Mouse (Mus musculus) midbrain, embryonic 11.5 days (tissue): ENCODE data around the gene Mydgf. TPM values are rescaled to one million over a fixed set of nuclear protein-coding genes. Genes with fewer than 3 reads are reported as not detected.

Experiments used
- ATAC-seq: fragments of 200-750 bp; cut with Nextera tagmentation; 2 replicates; pipeline ENCODE4 v1.8.0; 2017; ENCODE audit warnings: moderate TSS enrichment, moderate library complexity; ENCODE audit not compliant: low FRiP score
- DNase-seq: peaks from one replicate; pipeline ENCODE4 v3.0.0; 2015; ENCODE audit warnings: low spot score; ENCODE audit errors: missing footprints
- H3K27ac ChIP-seq: fragments of 300-500 bp; sonication (generic); 2 replicates; pipeline ENCODE4 v1.5.1; 2014; ENCODE audit warnings: low read depth, low read length
- H3K27me3 ChIP-seq: fragments of 300-500 bp; sonication (generic); 2 replicates; pipeline ENCODE4 v1.6.1; 2014; ENCODE audit warnings: mild to moderate bottlenecking, low read length, moderate library complexity, mixed read lengths; ENCODE audit not compliant: control insufficient read depth, insufficient read depth
- H3K36me3 ChIP-seq: fragments of 300-500 bp; sonication (generic); 2 replicates; pipeline ENCODE4 v1.6.1; 2014; ENCODE audit warnings: mild to moderate bottlenecking, low read length, moderate library complexity, mixed read lengths; ENCODE audit not compliant: control insufficient read depth, insufficient read depth
- H3K4me1 ChIP-seq: fragments of 300-500 bp; sonication (generic); 2 replicates; pipeline ENCODE4 v1.6.1; 2014; ENCODE audit warnings: low read length; ENCODE audit not compliant: control insufficient read depth, insufficient read depth
- H3K4me2 ChIP-seq: fragments of 300-500 bp; sonication (generic); 2 replicates; pipeline ENCODE4 v1.6.1; 2014; ENCODE audit warnings: mild to moderate bottlenecking, moderate library complexity
- H3K4me3 ChIP-seq: fragments of 300-500 bp; sonication (generic); 2 replicates; pipeline ENCODE4 v1.5.1; 2014; ENCODE audit warnings: low read depth, low read length
- H3K9ac ChIP-seq: fragments of 300-500 bp; sonication (generic); 2 replicates; pipeline ENCODE4 v1.6.1; 2014; ENCODE audit warnings: low read length
- H3K9me3 ChIP-seq: fragments of 300-500 bp; sonication (generic); 2 replicates; pipeline ENCODE4 v1.6.1; 2016; ENCODE audit warnings: low read length; ENCODE audit not compliant: control insufficient read depth
- whole genome bisulfite sequencing: fragments of 180-500 bp; shearing (Covaris S2); extraction: QIAGEN DNeasy Blood & Tissue Kit; methylation state at CpG from one replicate; pipeline ENCODE4 v1.1.7; 2014; 5-methylcytosine and 5-hydroxymethylcytosine counted together
- polyA plus RNA-seq: library from polyadenylated mRNA; unstranded; fragments of >200 nt; fragmentation: Nextera tagmentation; extraction: Ambion mirVana; gene quantifications from 2 replicates; pipeline ENCODE4 v1.2.1, GENCODE M21; 2014

The Mydgf gene
- polyA plus RNA-seq, 1 experiment from 2014 or later: 57.7 TPM

DNA sequence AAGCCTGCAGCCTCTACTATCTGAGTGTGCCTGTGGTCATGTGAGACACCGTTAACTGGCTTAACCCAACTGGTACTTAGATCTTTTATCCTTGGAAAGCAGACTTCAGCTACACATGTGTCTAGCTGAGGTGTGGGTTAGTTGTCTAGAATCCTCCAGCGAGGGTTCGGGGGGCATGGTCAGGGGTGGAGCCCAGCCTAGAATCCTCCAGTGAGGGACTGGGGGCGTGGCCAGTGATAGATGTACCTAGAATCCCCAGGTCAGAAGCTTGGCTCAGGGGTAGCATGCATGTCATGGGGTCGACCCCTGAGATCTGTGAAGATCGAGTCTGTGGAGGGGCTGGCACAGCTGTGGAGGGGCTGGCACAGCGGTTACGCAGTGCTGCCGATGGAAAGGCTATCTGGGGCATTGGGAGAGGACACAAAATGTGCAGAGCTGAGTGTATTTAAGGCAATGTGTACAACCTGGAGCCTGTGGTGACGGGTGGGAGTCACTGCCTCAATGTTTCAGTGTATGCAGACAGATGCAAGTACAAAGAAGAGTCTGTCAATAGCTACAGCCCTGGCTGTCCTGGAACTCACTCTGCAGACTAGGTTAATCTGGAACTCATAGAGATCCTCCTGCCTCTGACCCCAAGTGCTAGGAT lies 10.2 kb downstream of the Mydgf start:
- Histone ChIP-seq H3K36me3 (peaks cover 16% of the 10 kb centered on the region), H3K27ac (no peak overlapping the region), H3K9me3 (no peaks in the 10 kb centered on the region), H3K4me2 (no peak overlapping the region), H3K4me1 (peaks cover 12% of the 10 kb centered on the region), H3K27me3 (no peaks in the 10 kb centered on the region), H3K4me3 (no peak overlapping the region), H3K9ac (no peak overlapping the region)
- no peak for ATAC-seq
- WGBS: 61% methylated on average over 10 of the region's 10 CpGs
- no peak for DNase-seq

DNA sequence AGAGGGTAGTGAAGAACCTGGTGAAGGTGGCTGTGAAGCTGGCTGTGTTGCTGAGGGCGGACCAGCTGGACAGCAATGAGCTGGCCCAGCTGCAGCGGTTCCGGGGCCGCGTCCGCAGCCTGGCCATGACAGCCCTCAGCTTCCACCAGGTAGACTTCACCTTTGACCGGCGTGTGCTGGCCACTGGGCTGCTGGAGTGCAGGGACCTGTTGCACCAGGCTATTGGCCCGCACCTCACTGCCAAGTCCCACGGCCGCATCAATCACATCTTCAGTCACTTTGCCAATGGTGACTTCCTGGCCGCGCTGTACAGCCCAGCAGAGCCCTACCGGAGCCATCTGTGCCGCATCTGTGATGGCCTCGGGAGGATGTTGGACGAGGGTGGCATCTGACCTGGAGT lies 11.8 kb downstream of the Mydgf start:
- peaks cover 3% of the 10 kb centered on the region for H3K36me3 ChIP-seq
- no peak for DNase-seq
- no peak overlapping the region for H3K4me3 ChIP-seq
- no peak for ATAC-seq
- H3K4me2 ChIP-seq: no peak overlapping the region
- WGBS: 94% methylated on average over 17 of the region's 17 CpGs
- H3K9ac ChIP-seq: no peak overlapping the region
- no peaks in the 10 kb centered on the region for H3K27me3 ChIP-seq
- no peaks in the 10 kb centered on the region for H3K9me3 ChIP-seq
- H3K27ac ChIP-seq: no peak overlapping the region
- peaks cover 12% of the 10 kb centered on the region for H3K4me1 ChIP-seq

DNA sequence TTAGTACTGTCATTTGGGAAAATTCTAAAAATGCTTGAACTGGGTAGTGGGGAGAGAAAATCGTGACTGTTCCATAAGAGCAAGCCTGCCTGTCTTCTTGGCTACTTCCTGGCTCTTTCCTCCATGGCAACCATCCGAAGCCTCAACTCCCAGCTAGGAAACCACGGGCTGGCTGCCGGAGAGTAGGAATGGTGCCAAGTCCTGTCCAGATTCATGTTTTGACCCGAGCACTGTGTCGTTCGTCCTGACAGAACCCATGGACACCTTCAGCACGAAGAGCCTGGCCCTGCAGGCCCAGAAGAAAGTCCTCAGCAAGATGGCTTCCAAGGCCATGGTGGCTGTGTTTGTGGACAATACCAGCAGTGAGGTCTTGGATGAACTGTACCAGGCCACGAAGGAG lies 12.3 kb downstream of the Mydgf start:
- Histone ChIP-seq H3K4me3 (no peak overlapping the region), H3K4me1 (peaks cover 12% of the 10 kb centered on the region), H3K4me2 (no peak overlapping the region), H3K9me3 (no peaks in the 10 kb centered on the region), H3K9ac (no peak overlapping the region), H3K27me3 (no peaks in the 10 kb centered on the region), H3K36me3 (no peaks in the 10 kb centered on the region), H3K27ac (no peak overlapping the region)
- no peak for ATAC-seq
- 90% methylated on average over 9 of the region's 9 CpGs for WGBS
- DNase-seq: no peak

DNA sequence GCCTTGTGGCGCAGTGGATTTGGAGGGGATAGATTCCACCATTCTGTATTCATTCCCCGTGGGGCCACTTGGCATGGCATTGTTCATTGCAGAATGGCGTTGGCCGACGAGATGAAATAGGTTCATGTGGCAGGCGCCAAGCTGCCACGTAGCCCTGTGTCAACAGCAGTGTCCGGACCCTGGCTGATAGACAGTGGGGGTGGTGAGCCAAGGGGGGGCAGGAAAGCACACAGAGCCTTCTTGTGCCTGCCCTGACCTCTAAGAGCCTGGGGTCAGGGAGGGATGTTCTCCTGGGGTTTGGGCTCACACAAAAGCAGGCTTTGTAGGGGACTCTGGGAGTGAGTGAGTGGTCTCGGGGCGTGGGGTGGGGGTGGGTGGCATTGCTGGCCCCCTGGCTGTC lies 13.1 kb downstream of the Mydgf start:
- WGBS: 33% methylated on average over 10 of the region's 10 CpGs
- Histone ChIP-seq H3K4me2 (no peak overlapping the region), H3K9ac (peak overlapping the region; percentile 17), H3K27me3 (no peaks in the 10 kb centered on the region), H3K9me3 (no peaks in the 10 kb centered on the region), H3K4me3 (no peak overlapping the region), H3K36me3 (no peaks in the 10 kb centered on the region), H3K4me1 (peaks cover 12% of the 10 kb centered on the region), H3K27ac (peak overlapping the region; percentile 59; the same call in 1 of the 2 replicates)
- DNase-seq: no peak
- peak; percentile 60 for ATAC-seq

DNA sequence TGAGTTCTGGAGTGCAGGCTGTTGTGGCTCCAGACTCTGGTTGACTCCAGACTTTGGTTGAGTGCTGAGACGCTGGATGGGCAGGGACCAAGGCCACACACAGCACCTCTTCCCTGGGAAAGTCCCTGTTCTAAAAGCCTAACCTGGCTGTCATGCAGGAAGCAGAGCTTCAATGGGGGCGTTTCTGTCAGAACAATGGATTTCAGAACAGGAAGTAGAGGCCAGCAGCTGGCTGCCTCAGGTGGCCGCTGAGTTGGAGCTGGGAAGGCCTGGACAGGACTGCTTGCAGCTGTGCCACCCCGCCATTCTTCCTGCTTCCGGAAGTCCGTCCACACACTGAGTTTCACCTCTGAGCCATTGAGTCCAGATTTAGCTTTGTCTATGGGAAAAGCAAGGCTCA lies 13.9 kb downstream of the Mydgf start:
- ATAC-seq: no peak
- H3K4me1 ChIP-seq: peaks cover 12% of the 10 kb centered on the region
- no peak overlapping the region for H3K4me3 ChIP-seq
- H3K4me2 ChIP-seq: no peak overlapping the region
- no peak for DNase-seq
- H3K9me3 ChIP-seq: no peaks in the 10 kb centered on the region
- H3K27ac ChIP-seq: peak overlapping the region; percentile 59; the same call in 1 of the 2 replicates
- H3K9ac ChIP-seq: no peak overlapping the region
- H3K36me3 ChIP-seq: no peaks in the 10 kb centered on the region
- WGBS: 79% methylated on average over 6 of the region's 6 CpGs
- no peaks in the 10 kb centered on the region for H3K27me3 ChIP-seq

DNA sequence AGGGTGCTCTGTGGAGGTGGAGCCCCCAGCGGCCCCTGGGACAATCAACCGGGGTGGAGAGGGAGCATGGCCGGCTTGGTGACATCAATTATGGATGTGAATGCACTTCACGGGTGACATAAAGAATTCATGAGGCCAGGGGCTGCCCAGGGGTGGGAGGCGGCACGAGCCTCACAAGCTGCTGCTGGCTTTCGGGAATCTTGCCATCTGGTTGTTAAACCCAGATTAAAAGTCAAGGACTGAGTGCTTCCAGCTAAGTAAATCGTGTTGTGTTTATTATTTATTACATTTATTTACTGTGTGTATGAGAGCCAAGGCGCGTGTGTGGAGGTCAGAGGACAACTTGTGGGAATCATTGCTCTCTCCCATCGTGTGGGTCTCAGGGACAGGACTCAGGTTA lies 18.0 kb downstream of the Mydgf start:
- DNase-seq (peak; percentile 35), ATAC-seq (no peak)
- Histone ChIP-seq H3K4me2 (no peak overlapping the region), H3K9ac (no peak overlapping the region), H3K4me1 (peaks cover 19% of the 10 kb centered on the region), H3K27me3 (peaks cover 6% of the 10 kb centered on the region; the same call in 1 of the 2 replicates), H3K9me3 (no peaks in the 10 kb centered on the region), H3K4me3 (no peak overlapping the region), H3K36me3 (no peaks in the 10 kb centered on the region), H3K27ac (no peak overlapping the region)
- 60% methylated on average over 11 of the region's 11 CpGs for WGBS

DNA sequence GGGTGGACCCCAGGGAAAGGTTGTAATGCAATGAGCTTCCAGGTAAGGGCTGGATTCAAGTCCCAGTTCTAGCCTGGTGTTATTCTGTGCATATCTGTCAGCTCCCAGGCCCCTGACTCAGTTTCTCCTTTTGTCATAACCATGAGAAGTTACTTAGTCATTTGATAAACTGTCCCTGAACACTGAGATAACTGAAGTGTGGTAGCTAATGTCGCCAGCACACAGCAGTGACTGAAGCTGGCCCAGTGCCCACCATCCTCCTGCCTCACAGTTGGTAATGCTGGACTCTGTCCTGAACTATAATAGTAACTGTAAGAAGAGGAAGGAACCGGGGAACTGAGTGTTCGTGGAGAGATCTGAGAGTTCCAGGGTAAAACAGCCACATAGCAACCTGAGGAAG lies 19.2 kb downstream of the Mydgf start:
- Histone ChIP-seq H3K27ac (no peak overlapping the region), H3K4me1 (peaks cover 11% of the 10 kb centered on the region), H3K4me3 (no peak overlapping the region), H3K9me3 (no peaks in the 10 kb centered on the region), H3K9ac (no peak overlapping the region), H3K4me2 (no peak overlapping the region), H3K27me3 (peaks cover 6% of the 10 kb centered on the region; the same call in 1 of the 2 replicates), H3K36me3 (no peaks in the 10 kb centered on the region)
- ATAC-seq (no peak), DNase-seq (no peak)
- WGBS: 85% methylated on average over 3 of the region's 3 CpGs

DNA sequence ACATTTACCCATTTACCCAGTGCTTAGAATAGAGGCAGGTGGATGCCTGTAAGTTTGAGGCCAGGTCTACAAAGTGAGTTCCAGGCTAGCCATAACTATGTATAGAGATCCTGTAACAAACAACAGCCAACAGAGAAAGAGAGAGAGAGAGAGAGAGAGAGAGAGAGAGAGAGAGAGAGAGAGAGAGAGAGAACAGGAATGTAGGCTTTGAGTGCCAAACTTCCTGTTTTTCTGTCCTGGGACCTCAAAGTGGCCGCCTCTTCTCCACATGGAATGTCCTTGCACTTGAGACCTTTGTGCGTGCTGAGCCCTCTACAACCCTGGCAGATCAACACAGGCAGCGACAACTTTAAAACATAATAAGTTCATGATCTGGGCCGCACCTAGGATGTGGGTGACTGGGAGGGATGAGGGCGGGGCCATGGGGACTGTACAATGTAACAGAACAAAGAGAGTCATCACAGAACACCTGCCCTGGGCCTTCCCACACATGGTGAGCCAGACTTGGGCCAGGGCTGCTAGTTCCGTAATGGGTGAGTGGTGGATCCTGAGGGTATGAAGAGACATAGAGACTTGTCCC lies 20.1 kb downstream of the Mydgf start:
- 84% methylated on average over 6 of the region's 6 CpGs for WGBS
- Histone ChIP-seq H3K4me2 (no peak overlapping the region), H3K4me3 (no peak overlapping the region), H3K9ac (no peak overlapping the region), H3K36me3 (no peaks in the 10 kb centered on the region), H3K27ac (no peak overlapping the region), H3K4me1 (peaks cover 11% of the 10 kb centered on the region), H3K27me3 (peaks cover 6% of the 10 kb centered on the region; the same call in 1 of the 2 replicates), H3K9me3 (no peaks in the 10 kb centered on the region)
- DNase-seq (no peak), ATAC-seq (no peak)

DNA sequence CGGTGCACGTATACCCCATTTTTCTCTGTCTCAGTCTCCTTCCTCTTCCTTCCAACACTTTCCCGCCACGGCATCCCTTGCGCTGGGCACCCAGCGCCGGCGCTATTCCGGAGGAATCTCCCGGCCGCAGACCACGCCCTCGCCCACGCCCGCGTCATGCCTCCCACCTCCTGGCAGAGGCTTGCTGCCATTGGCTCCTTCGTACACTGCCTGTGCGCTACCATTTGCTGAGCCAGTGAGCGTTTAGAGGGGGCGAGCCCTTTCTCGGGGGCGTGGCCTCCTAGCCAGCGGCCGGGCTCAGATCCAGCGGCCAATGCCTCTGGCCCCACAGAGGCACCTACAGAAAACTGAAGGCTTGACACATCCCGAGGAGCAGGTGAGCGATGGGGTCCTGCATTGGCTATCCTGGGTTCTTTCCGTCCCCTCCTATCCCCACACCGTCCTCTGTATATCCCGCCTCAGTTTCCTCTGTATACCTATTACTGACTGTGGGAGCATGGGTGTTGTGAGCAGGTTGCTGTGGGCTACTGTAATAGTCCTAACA lies 21.4 kb downstream of the Mydgf start, which contains the start of gene Tnfaip8l1:
Gene Tnfaip8l1 (plus strand): TSS at position 247 of the 544 bp plus-strand sequence.
- ATAC-seq: peak; percentile 98
- Histone ChIP-seq H3K4me1 (peaks cover 11% of the 10 kb centered on the region), H3K27ac (no peak within 1 kb of the TSS), H3K4me2 (peak within 1 kb of the TSS; percentile 65), H3K27me3 (peaks cover 8% of the 10 kb centered on the region; the same call in 1 of the 2 replicates), H3K36me3 (no peaks in the 10 kb centered on the region), H3K4me3 (peak within 1 kb of the TSS; percentile 36), H3K9ac (peak within 1 kb of the TSS; percentile 55), H3K9me3 (no peaks in the 10 kb centered on the region)
- WGBS: 1% methylated on average over 30 of the region's 30 CpGs
- DNase-seq: peak; percentile 99
